Mouse (Mus musculus) liver, adult 2 months (tissue): ENCODE measurements at regions not wholly inside any gene's neighbourhood (a gene's known extent, or its start where the extent isn't known, plus 50 kb on each side); places are given as distances from the start of the nearest gene placed in this dataset.

Experiments
- DNase-seq: peaks from one replicate; pipeline ENCODE4 v3.0.0-alpha.2; 2011; ENCODE audit warnings: low read depth, low spot score; ENCODE audit errors: extremely low read depth
- H3K27ac ChIP-seq: fragments of 200-500 bp; replicated peaks from 2 replicates; pipeline ENCODE4 v1.5.1; 2012; ENCODE audit warnings: low read depth, mild to moderate bottlenecking, control low read depth, inconsistent platforms, low read length; ENCODE audit not compliant: insufficient read depth
- H3K27me3 ChIP-seq: fragments of 200-500 bp; 2 replicates; pipeline ENCODE4 v1.6.1; 2012; ENCODE audit warnings: mild to moderate bottlenecking, moderate library complexity, low read length, inconsistent platforms; ENCODE audit not compliant: control insufficient read depth, insufficient read depth
- H3K36me3 ChIP-seq: fragments of 200-500 bp; 2 replicates; pipeline ENCODE4 v1.6.1; 2012; ENCODE audit warnings: low read length, inconsistent platforms; ENCODE audit not compliant: control insufficient read depth, insufficient read depth
- H3K4me1 ChIP-seq: fragments of 200-500 bp; 2 replicates; pipeline ENCODE4 v1.6.1; 2011; ENCODE audit warnings: low read length; ENCODE audit not compliant: control insufficient read depth, insufficient read depth
- H3K4me3 ChIP-seq: fragments of 200-500 bp; 2 replicates; pipeline ENCODE4 v1.5.1; 2011; ENCODE audit warnings: low read depth, mild to moderate bottlenecking, control low read depth, low read length, moderate library complexity; ENCODE audit not compliant: insufficient read depth
- H3K79me2 ChIP-seq: fragments of 200-500 bp; 2 replicates; pipeline ENCODE4 v1.6.1; 2012; ENCODE audit warnings: inconsistent platforms, mild to moderate bottlenecking, low read length, moderate library complexity; ENCODE audit not compliant: control insufficient read depth, insufficient read depth
- H3K9ac ChIP-seq: fragments of 200-500 bp; 2 replicates; pipeline ENCODE4 v1.6.1; 2012; ENCODE audit warnings: low read depth, mild to moderate bottlenecking, control low read depth, inconsistent platforms, low read length
- CTCF ChIP-seq: fragments of 200-500 bp; IDR thresholded peaks from 2 replicates; pipeline ENCODE4 v1.5.1; 2011; ENCODE audit warnings: low read depth, low read length, control low read depth
- POLR2A ChIP-seq: fragments of 200-500 bp; IDR thresholded peaks from 2 replicates; pipeline ENCODE4 v1.6.1; 2011; ENCODE audit warnings: low read length, control low read depth; ENCODE audit not compliant: insufficient read depth; ENCODE audit errors: extremely low read depth
- WGBS: fragments of 180-500 bp; shearing (Covaris S2); methylation state at CpG from one replicate; pipeline ENCODE4 v1.1.7; 2018; 5-methylcytosine and 5-hydroxymethylcytosine counted together

GRCm38 (mm10) chr8:26832546-26832945, 144.6 kb upstream of the Zfp703 start:
- Histone ChIP-seq H3K27ac (no peak overlapping the region), H3K4me1 (no peaks in the 10 kb centered on the region), H3K4me3 (no peak overlapping the region), H3K27me3 (no peaks in the 10 kb centered on the region), H3K36me3 (no peaks in the 10 kb centered on the region), H3K9ac (no peak overlapping the region), H3K79me2 (no peaks in the 10 kb centered on the region)
- no peak for DNase-seq
- 79% methylated on average over 3 of the region's 3 CpGs for WGBS
- no peak for TF ChIP-seq POLR2A
- TF ChIP-seq CTCF: no peak

GRCm38 (mm10) chr8:26833297-26833696, 143.8 kb upstream of the Zfp703 start:
- Histone ChIP-seq H3K79me2 (no peaks in the 10 kb centered on the region), H3K36me3 (no peaks in the 10 kb centered on the region), H3K4me3 (no peak overlapping the region), H3K9ac (no peak overlapping the region), H3K27me3 (no peaks in the 10 kb centered on the region), H3K4me1 (no peaks in the 10 kb centered on the region), H3K27ac (no peak overlapping the region)
- TF ChIP-seq POLR2A (no peak), CTCF (no peak)
- 71% methylated on average over 4 of the region's 4 CpGs for WGBS
- DNase-seq: no peak

GRCm38 (mm10) chr8:26833784-26834183, 143.3 kb upstream of the Zfp703 start:
- no peak for TF ChIP-seq POLR2A
- no peak for TF ChIP-seq CTCF
- H3K27ac ChIP-seq: no peak overlapping the region
- no peaks in the 10 kb centered on the region for H3K79me2 ChIP-seq
- no peak overlapping the region for H3K9ac ChIP-seq
- H3K36me3 ChIP-seq: no peaks in the 10 kb centered on the region
- H3K4me1 ChIP-seq: no peaks in the 10 kb centered on the region
- no peak for DNase-seq
- no peaks in the 10 kb centered on the region for H3K27me3 ChIP-seq
- 71% methylated on average over 5 of the region's 5 CpGs for WGBS
- no peak overlapping the region for H3K4me3 ChIP-seq

- TF ChIP-seq POLR2A (no peak), CTCF (no peak)
- no peak for DNase-seq
- Histone ChIP-seq H3K4me3 (no peak overlapping the region), H3K4me1 (no peaks in the 10 kb centered on the region), H3K27me3 (no peaks in the 10 kb centered on the region), H3K9ac (no peak overlapping the region), H3K79me2 (no peaks in the 10 kb centered on the region), H3K36me3 (no peaks in the 10 kb centered on the region), H3K27ac (no peak overlapping the region)
- WGBS: 86% methylated on average over 13 of the region's 13 CpGs
Measured at GRCm38 (mm10) chr8:26834604-26835003, 142.5 kb upstream of the Zfp703 start.

GRCm38 (mm10) chr8:26835076-26835475, 142.0 kb upstream of the Zfp703 start:
- DNase-seq: no peak
- H3K9ac ChIP-seq: no peak overlapping the region
- H3K4me1 ChIP-seq: no peaks in the 10 kb centered on the region
- no peak overlapping the region for H3K27ac ChIP-seq
- no peaks in the 10 kb centered on the region for H3K79me2 ChIP-seq
- H3K4me3 ChIP-seq: no peak overlapping the region
- H3K27me3 ChIP-seq: no peaks in the 10 kb centered on the region
- TF ChIP-seq POLR2A (no peak), CTCF (no peak)
- 83% methylated on average over 8 of the region's 8 CpGs for WGBS
- H3K36me3 ChIP-seq: no peaks in the 10 kb centered on the region

GRCm38 (mm10) chr8:26835616-26836015, 141.5 kb upstream of the Zfp703 start:
- H3K4me1 ChIP-seq: no peaks in the 10 kb centered on the region
- no peaks in the 10 kb centered on the region for H3K27me3 ChIP-seq
- no peak for DNase-seq
- 61% methylated on average over 6 of the region's 6 CpGs for WGBS
- H3K4me3 ChIP-seq: no peak overlapping the region
- TF ChIP-seq CTCF (no peak), POLR2A (no peak)
- H3K79me2 ChIP-seq: no peaks in the 10 kb centered on the region
- no peak overlapping the region for H3K27ac ChIP-seq
- no peak overlapping the region for H3K9ac ChIP-seq
- no peaks in the 10 kb centered on the region for H3K36me3 ChIP-seq
